Mouse (Mus musculus) kidney, postnatal 0 days (tissue): Measurements from ENCODE around the gene Pcgf6. TPM values are rescaled to one million over a fixed set of nuclear protein-coding genes. Genes with fewer than 3 reads are reported as not detected.
A peak's percentile ranks its signal among the peaks of the same experiment; 100 is the strongest.
"Not testable (repeated sequence)": the region's sequence is repeated elsewhere in the genome, so short reads cannot be mapped to it uniquely, and the experiment has no call there.

Source experiments
- ATAC-seq: fragments of 200-750 bp; cut with Nextera tagmentation; replicated peaks from 2 replicates; pipeline ENCODE4 v1.8.0; 2017; ENCODE audit warnings: low read depth, moderate number of reproducible peaks, moderate TSS enrichment, moderate library complexity; ENCODE audit not compliant: low FRiP score
- DNase-seq: peaks from one replicate; pipeline ENCODE4 v3.0.0-alpha.2; 2016; ENCODE audit warnings: low spot score
- H3K27ac ChIP-seq: fragments of 300-500 bp; sonication (generic); 2 replicates; pipeline ENCODE4 v1.5.1; 2014; ENCODE audit warnings: mild to moderate bottlenecking
- H3K27me3 ChIP-seq: fragments of 300-500 bp; sonication (generic); 2 replicates; pipeline ENCODE4 v1.6.1; 2014; ENCODE audit warnings: low read length, mixed read lengths; ENCODE audit not compliant: insufficient read depth
- H3K36me3 ChIP-seq: fragments of 300-500 bp; sonication (generic); 2 replicates; pipeline ENCODE4 v1.6.1; 2014; ENCODE audit warnings: low read length, mixed read lengths; ENCODE audit not compliant: insufficient read depth
- H3K4me1 ChIP-seq: fragments of 300-500 bp; sonication (generic); replicated peaks from 2 replicates; pipeline ENCODE4 v1.6.1; 2014; ENCODE audit warnings: antibody characterized with exemption, low read length, mixed read lengths; ENCODE audit not compliant: insufficient read depth
- H3K4me2 ChIP-seq: fragments of 300-500 bp; sonication (generic); 2 replicates; pipeline ENCODE4 v1.6.1; 2014; ENCODE audit warnings: mild to moderate bottlenecking, low read length, moderate library complexity, mixed read lengths
- H3K4me3 ChIP-seq: fragments of 300-500 bp; sonication (generic); replicated peaks from 2 replicates; pipeline ENCODE4 v1.5.1; 2014; ENCODE audit warnings: low read depth, low read length
- H3K9ac ChIP-seq: fragments of 300-500 bp; sonication (generic); 2 replicates; pipeline ENCODE4 v1.6.1; 2014; ENCODE audit warnings: low read depth, low read length
- H3K9me3 ChIP-seq: fragments of 300-500 bp; sonication (generic); replicated peaks from 2 replicates; pipeline ENCODE4 v1.6.1; 2016; ENCODE audit warnings: low read length, inconsistent platforms, mixed read lengths
- CTCF ChIP-seq: IDR thresholded peaks from 2 replicates; pipeline ENCODE4 v1.5.1; 2016; ENCODE audit warnings: antibody characterized with exemption, low read depth, mild to moderate bottlenecking, moderate library complexity
- WGBS: fragments of 180-500 bp; shearing (Covaris S2); extraction: QIAGEN DNeasy Blood & Tissue Kit; methylation state at CpG from one replicate; pipeline ENCODE4 v1.1.7; 2014; 5-methylcytosine and 5-hydroxymethylcytosine counted together
- polyA plus RNA-seq: library from polyadenylated mRNA; unstranded; fragments of >200 nt; fragmentation: Nextera tagmentation; extraction: Ambion mirVana; gene quantifications from 2 replicates; pipeline ENCODE4 v1.2.1, GENCODE M21; 2015

The Pcgf6 gene
- polyA plus RNA-seq, 1 experiment from 2014 or later, result 19.2 TPM

GRCm38 (mm10) chr19:46998168-46998870 lies 52.4 kb downstream of the Pcgf6 start:
- WGBS, result 83% methylated on average over 8 of the region's 8 CpGs
- Histone ChIP-seq H3K27ac (no peak overlapping the region), H3K9me3 (no peaks in the 10 kb centered on the region), H3K27me3 (no peaks in the 10 kb centered on the region), H3K4me2 (no peak overlapping the region), H3K4me3 (no peak overlapping the region), H3K4me1 (no peaks in the 10 kb centered on the region), H3K36me3 (no peaks in the 10 kb centered on the region), H3K9ac (no peak overlapping the region)
- TF ChIP-seq CTCF, result no peak
- ATAC-seq, result no peak
- no peak for DNase-seq

DNA sequence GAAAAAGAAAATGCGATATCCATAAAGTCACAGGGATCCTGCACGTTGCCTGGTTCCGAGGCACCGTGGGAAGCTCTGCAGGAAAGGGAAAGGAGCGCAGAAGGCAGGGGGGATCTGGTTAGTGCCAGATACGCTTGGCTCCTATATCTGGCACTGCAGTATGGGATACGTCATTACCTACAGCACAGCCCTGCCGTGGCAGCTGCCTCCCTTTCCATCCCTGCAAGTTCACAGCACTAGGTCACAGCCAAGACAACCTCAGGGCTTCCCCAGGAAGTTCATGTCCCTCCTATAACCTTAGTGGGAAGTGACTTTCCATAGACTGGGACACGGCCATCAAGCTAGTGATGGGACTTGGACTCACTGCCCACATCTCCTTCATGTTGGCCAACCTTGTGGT lies 54.6 kb downstream of the Pcgf6 start:
- Histone ChIP-seq H3K27me3 (no peaks in the 10 kb centered on the region), H3K9ac (no peak overlapping the region), H3K4me1 (no peaks in the 10 kb centered on the region), H3K4me3 (no peak overlapping the region), H3K9me3 (no peaks in the 10 kb centered on the region), H3K27ac (no peak overlapping the region), H3K4me2 (no peak overlapping the region), H3K36me3 (no peaks in the 10 kb centered on the region)
- WGBS, result 79% methylated on average over 9 of the region's 9 CpGs
- ATAC-seq (no peak), DNase-seq (no peak)
- TF ChIP-seq CTCF, result no peak

DNA sequence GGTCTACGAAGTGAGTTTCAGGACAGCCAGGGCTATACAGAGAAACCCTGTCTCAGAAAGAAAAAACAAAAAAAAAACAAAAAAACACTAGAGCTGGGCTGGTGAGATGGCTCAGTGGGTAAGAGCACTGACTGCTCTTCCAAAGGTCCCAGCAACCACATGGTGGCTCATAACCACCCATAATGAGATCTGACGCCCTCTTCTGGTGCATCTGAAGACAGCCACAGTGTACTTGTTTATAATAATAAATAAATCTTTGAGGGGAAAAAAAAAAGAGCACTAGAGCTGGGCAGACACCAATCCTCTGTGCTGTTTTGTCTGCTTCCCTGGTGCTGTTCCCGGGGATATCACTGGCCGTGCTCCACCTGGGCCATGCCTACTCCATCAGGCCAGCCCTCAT lies 58.4 kb downstream of the Pcgf6 start:
- 0 out of 2 replicates have a peak, but pooled peaks have one; percentile 23 for TF ChIP-seq CTCF

DNA sequence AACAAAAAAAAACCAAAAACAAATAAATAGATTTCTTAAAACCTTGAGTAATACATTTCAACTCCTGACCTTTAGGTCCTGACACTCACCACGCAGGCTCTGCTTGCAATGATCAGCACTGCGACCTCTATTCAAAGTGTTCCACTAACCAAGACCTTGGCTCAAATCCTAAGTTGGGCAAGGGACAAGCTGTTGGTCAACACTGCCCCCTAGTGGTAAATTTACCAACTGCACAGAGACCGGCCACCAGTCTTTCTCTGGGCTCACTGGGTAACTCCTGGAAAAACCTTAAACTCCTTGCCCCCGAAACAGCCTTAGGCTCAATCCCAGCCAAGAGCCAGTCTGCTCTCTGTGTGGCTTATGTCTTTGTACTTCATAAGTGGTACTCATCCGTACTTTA lies 59.6 kb downstream of the Pcgf6 start:
- Histone ChIP-seq H3K27ac (no peak overlapping the region), H3K4me3 (no peak overlapping the region), H3K9me3 (no peaks in the 10 kb centered on the region), H3K4me1 (peaks cover 14% of the 10 kb centered on the region; the same call in 1 of the 2 replicates), H3K27me3 (no peaks in the 10 kb centered on the region), H3K4me2 (no peak overlapping the region), H3K36me3 (no peaks in the 10 kb centered on the region), H3K9ac (no peak overlapping the region)
- WGBS, result 9% methylated on average over 5 of the region's 5 CpGs
- ATAC-seq (0 out of 2 replicates have a peak, but pooled peaks have one; percentile 6), DNase-seq (peak; percentile 89)
- peak; percentile 97 for TF ChIP-seq CTCF

More for the DNA sequence above, 58.4 kb downstream of the Pcgf6 start:
- H3K27ac ChIP-seq, H3K36me3 ChIP-seq, H3K4me3 ChIP-seq, H3K4me2 ChIP-seq, H3K9ac ChIP-seq, DNase-seq, H3K9me3 ChIP-seq, H3K27me3 ChIP-seq, ATAC-seq: not testable (repeated sequence)
- 72% methylated on average over 4 of the region's 4 CpGs for WGBS
- H3K4me1 ChIP-seq, result peaks cover 14% of the 10 kb centered on the region; the same call in 1 of the 2 replicates

GRCm38 (mm10) chr19:46990625-46991024 lies 60.1 kb downstream of the Pcgf6 start:
- DNase-seq, H3K27me3 ChIP-seq, H3K4me3 ChIP-seq, H3K27ac ChIP-seq, H3K4me2 ChIP-seq, ATAC-seq, H3K9ac ChIP-seq, H3K36me3 ChIP-seq, H3K9me3 ChIP-seq: not testable (repeated sequence)
- peaks cover 14% of the 10 kb centered on the region; the same call in 1 of the 2 replicates for H3K4me1 ChIP-seq
- 85% methylated on average over 7 of the region's 8 CpGs for WGBS

DNA sequence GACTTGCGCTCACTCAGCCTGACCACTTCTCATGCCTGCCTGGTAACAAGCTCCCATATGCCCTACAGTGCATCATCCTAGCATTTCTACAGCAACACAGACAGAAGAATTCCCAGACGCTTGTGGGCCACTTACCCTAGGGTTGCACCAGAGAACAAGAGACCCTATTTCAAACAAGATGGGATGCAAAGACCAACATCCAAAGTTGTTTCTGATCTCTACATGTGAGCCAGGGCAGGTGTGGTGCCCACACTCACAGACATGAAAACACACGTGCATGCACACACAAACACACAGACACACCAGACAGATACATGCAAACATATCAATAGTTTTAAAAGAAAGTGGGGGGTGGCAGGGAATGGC lies 60.6 kb downstream of the Pcgf6 start:
- no peak for DNase-seq
- Histone ChIP-seq H3K9ac (no peak overlapping the region), H3K36me3 (no peaks in the 10 kb centered on the region), H3K4me2 (no peak overlapping the region), H3K9me3 (no peaks in the 10 kb centered on the region), H3K27me3 (no peaks in the 10 kb centered on the region), H3K27ac (peak overlapping the region; percentile 79), H3K4me1 (peaks cover 14% of the 10 kb centered on the region; the same call in 1 of the 2 replicates), H3K4me3 (no peak overlapping the region)
- 85% methylated on average over 3 of the region's 3 CpGs for WGBS
- no peak for ATAC-seq
- no peak for TF ChIP-seq CTCF
